Mouse (Mus musculus) ovary, postnatal 14 days (tissue): ENCODE data around the gene Ptbp3.

Experiments
- DNase-seq: peaks from one replicate; pipeline ENCODE4 v3.0.0; 2022; ENCODE audit warnings: low spot score

Gene Ptbp3

DNA sequence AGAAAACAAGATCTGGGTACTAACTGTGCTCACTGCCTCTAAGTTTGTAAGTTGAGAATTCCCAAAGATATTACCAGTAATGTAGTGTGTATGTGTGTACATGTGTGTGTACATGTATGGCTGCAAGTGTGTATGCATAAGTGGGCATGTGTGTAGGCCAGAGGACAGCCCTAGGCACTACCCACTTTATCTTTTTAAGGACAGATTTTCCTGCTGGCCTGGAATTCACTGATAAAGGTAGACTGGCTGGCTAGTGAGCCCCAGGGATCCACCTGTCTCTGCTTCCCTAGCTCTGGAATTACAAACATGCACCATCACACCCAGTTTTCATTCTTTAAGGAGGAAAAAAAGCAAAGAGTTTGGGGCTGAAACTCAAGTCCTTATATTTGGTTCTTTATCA lies 6.0 kb upstream of the Ptbp3 start:
- no peak for DNase-seq

- DNase-seq = no peak
Measured at GRCm38 (mm10) chr4:59553576-59553975, 4.4 kb upstream of the Ptbp3 start.

- no peak for DNase-seq
Measured at GRCm38 (mm10) chr4:59552835-59553234, 3.7 kb upstream of the Ptbp3 start.

- DNase-seq = no peak
Measured at GRCm38 (mm10) chr4:59551901-59552300, 2.7 kb upstream of the Ptbp3 start.

DNA sequence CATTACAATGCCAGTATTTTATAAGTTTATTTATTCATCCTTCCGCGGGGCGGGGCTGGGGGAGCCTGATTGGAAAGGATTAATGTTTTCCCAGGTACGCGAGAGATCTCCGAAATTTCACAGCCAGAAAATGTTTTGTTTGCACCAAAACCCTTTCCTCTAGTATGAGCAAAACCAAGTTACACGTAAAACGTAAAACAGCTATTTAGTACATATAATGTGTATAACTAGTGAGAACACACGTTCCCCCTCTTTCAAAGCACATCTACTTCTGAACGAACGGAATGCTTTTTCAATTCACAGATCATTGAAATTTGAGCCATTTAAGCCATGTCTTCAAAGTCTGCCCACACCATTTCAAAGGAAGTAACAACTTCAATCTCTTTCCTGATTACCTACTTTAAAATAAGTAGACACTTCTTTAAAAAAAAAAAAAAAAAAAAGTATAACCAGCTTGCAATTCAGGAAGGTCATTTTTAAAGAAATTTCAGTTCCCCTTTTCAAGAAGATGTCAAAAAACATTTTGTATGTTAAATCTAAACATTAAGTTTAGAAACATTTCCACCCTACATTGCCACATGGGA lies 905 bp upstream of the Ptbp3 start:
- DNase-seq = no peak

DNA sequence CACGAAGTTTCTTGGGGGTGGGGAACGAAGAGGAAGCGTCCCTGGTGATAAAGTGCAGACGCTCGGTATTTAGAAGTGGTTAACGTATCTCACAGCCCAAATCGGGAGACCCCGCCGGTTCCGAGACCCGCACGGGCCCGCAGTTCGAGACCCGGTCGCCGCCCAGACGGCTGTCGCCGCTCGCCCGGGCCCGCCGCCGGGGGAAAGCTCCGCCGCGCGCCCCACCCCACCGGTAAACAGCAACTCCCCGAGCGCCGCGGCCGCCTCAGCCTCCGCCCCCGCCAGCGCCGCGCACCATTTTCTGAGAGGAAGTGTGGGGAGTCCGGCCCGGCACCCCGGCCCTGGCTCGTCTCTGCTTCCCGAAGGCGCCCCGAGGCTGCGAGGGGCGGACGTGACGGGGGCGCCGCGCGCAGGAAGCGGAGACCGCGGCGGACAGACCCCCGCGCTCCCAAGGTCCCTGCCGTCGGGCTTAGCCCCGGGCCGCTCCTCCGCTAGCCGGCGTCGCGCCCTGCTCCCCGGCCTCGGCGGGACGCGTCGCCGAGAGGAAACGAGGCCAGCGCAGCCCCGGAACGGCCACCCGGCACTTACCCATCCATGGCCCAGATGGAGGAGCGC lies 497 bp downstream of the Ptbp3 start:
- peak; percentile 61 for DNase-seq

DNA sequence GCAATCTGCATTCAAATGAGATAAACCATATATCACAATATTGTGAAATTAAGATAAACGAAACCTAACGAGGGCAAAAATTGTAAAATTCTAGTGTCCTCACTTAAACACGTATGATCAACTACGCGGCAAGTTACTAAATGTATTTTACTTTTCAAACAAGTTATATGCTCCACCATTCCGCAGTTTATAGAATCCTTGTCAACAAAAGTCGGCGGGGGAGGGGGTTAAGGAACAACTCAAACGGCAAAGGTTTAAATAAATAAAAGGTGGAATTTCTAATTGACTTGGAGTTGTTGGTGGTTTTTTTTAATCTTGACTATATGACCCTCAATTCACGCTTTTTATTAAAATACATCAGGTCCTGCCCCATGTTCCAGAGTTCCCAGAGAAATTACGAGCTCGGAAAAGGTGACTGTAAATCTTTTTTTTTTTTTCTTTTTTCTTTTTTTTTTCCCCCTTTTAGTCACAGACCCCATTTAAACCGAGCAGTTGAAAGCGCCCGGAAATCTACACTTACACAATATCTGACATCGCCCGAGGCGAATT lies 1.1 kb downstream of the Ptbp3 start:
- no peak for DNase-seq

- no peak for DNase-seq
Measured at GRCm38 (mm10) chr4:59547136-59547889, 1.9 kb downstream of the Ptbp3 start.

DNA sequence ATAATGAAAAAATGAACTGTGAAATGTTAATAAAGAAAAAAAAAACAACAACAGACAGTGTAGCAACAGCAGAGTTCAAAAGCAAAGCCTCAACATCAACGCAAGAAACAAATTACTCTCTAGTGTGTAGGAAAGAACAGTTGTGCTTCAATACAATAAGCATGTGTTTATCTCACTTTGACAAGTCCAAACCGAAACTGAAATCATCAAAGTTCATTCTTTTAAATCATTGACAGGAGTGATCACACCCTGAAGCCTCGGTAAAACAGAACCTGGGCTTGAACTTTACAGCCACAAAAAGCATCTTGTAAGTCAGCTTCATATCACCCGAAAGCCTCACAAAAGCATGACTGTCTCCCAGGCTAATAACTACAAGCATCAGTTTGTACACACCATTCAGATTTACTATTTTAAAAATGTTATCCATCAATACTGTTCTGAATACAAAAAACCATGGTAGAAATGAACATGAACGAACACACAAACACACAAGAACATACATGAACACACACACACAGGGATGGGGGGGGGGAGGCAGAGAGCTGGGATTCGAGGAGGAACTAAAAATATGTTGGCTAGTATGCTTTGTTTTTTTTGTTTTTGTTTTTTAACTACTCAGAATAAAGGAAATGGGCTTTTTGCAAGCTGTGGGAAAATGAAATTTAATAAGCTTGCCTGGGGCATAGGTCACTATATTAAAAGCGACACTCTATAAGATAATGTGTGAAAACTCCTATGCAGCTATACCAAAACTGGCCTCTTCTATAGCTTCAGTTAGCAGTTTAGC lies 2.7 kb downstream of the Ptbp3 start:
- no peak for DNase-seq

DNA sequence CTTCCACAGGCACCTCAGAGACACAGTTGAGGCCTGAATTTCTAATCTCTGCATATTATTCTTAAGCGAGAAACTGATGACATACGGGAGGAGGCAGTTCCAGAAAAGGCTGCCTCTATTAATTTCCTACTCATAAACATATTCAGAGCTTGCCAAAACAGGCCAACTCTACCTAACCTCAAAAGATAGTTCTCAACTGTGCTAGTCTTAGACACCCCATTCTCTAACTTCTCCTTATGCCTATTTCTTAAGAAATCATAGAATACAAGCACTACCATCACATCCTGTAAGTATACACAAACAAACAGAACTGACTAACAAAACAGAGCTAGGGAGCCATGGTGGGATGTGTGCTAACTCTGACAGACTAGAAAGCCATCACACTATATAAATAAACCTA lies 4.5 kb downstream of the Ptbp3 start:
- DNase-seq = no peak

DNA sequence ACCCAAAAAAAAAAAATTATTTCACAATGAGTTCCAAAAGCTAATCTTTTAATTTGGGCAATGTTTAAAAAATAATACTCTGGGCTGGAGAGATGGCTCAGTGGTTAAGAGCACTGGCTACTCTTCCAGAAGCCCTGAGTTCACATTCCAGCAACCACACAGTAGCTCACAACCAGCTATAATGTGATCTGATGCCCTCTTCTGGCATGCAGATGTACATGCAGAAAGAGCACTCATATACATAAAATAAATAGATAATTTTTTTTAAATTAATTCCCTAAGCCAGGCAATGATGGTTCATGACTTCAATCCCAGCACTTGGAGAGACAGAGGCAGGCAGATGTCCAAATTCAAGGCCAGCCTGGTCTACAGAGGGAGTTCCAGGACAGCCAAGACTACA lies 6.2 kb downstream of the Ptbp3 start:
- DNase-seq = no peak

- DNase-seq = no peak
Measured at GRCm38 (mm10) chr4:59536281-59536680, 12.9 kb downstream of the Ptbp3 start.

GRCm38 (mm10) chr4:59535624-59536023 lies 13.5 kb downstream of the Ptbp3 start:
- no peak for DNase-seq

DNA sequence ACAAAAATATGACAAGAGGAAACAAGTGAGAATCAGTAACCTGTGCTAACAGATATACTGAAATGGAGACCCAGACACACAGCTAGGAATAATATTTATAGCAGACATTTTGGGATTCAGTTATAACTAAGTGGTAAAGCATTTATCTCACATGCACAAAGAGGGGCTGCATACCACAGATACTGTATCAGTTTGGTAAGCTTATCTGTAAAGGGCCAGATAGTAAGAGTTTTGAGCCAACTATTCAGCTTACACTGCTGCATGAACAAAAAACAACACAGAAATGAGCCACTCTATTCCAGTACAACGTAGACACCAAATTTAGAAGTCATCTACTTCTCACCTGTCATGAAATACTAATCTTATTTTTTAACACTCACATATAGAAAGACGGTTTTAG lies 15.9 kb downstream of the Ptbp3 start:
- no peak for DNase-seq

DNA sequence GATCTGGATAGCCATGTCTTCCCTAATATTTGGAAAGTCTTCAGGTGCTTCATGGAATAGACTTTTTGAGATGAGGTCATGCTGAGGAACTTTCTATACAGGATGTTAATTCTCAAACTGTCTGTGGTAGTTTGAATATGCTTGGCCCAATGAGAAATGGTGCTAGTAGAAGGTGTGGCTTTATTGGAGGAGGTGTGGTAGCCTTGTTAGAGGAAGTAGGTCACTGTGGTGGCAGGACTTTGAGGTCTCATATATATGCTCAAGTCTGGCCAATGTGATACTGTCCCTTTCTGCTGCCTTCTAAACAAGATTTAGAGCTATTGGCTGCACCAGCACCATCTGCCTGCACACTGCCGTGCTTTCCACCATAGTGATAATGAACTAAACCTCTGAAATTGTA lies 18.0 kb downstream of the Ptbp3 start:
- DNase-seq = no peak

DNA sequence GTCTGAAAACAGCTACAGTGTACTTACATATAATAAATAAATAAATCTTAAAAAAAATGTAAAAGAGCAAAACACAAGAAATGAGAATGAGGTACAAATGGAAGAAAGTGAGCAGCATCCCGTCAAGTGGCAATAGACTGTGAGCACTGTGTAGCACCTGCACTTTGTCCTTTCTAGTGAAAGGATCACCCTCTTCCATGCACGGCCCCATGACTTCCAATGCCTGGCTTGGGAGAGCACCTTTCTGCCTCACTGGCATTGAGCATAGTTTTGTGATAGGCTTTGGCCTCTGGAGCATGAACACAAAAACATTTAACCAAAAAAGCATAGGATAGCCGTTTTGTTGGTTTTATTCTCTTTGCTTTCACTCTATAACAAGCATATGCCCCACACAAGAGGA lies 21.7 kb downstream of the Ptbp3 start:
- no peak for DNase-seq

DNA sequence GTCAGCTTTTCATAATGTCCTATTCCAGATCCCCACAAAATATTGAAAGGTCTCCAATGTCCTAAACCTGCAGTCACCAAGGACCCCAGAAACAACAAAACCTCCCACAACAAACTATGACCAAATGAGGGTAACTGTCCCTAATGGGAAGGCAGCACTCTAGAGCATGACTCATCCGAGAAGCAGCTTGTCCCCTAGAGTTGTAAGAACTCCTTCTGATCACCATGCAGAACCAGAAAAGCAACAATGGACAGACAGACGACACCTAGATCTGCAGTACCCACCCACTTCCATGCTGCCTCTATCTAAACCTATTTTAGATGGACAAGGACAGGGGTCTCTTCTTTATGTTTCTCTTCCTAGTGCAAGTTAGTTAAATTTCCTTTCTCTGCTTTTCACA lies 22.4 kb downstream of the Ptbp3 start:
- DNase-seq = no peak

- no peak for DNase-seq
Measured at GRCm38 (mm10) chr4:59524875-59525274, 24.3 kb downstream of the Ptbp3 start.

DNA sequence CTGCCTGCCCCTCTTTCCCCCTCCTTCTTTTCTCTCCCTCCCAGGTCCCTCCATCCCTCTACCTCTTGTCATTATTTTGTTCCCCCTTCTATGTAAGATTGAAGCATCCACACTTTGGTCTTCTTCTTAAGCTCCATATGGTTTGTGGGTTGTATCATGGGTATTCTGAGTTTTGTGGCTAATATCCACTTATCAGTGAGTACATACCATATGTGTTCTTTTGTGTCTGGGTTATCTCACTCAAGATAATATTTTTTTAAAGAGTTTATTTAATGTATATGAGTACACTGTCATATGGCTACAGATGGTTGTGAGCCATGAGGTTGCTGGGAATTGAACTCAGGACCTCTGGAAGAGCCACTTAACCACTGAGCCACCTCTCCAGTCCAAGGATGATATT lies 38.8 kb downstream of the Ptbp3 start:
- no peak for DNase-seq

DNA sequence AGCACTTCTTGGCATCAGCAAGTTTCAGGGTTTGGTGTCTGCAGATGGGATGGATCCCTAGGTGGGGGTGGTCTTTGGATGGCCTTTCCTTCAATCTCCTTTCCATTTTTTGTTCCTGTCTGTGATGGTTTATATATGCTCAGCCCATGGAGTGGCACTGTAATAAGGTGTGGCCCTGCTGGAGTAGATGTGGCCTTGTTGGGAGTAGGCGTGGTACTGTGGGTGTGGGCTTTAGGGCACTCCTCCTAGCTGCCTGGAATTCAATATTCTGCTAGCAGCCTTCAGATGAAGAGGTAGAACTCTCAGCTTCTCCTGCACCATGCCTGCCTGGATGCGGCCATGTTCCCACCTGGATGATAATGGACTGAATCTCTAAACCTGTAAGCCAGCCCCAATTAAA lies 39.6 kb downstream of the Ptbp3 start:
- DNase-seq = no peak

DNA sequence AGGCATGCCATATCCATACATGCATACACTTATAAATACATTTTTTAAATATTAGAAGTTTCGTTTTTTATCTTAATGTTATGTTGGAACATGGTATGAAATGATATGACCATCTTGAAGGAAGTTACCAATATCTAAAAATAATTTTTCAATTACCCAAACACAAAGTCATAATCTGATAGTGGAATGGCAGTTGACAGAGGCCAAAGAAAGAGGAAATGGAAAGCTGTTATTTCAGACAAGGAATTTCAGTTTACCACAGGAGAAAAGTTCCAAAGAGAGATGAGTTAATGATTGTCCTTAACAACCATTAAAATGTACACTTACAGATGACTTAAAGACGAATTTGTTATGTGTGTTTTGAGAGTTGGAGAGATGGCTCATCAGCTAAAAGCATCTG lies 41.4 kb downstream of the Ptbp3 start:
- no peak for DNase-seq

GRCm38 (mm10) chr4:59506704-59507103 lies 42.5 kb downstream of the Ptbp3 start:
- no peak for DNase-seq

GRCm38 (mm10) chr4:59505481-59505880 lies 43.7 kb downstream of the Ptbp3 start:
- no peak for DNase-seq
